Mouse (Mus musculus) midbrain, embryonic 14.5 days (tissue): Measurements from ENCODE around the gene Sebox. TPM values are rescaled to one million over a fixed set of nuclear protein-coding genes. Genes with fewer than 3 reads are reported as not detected.
A peak's percentile ranks its signal among the peaks of the same experiment; 100 is the strongest.
"Not testable (repeated sequence)": the region's sequence is repeated elsewhere in the genome, so short reads cannot be mapped to it uniquely, and the experiment has no call there.

Experiments
- ATAC-seq: fragments of 200-750 bp; cut with Nextera tagmentation; 2 replicates; pipeline ENCODE4 v1.8.0; 2017; ENCODE audit warnings: moderate number of reproducible peaks, moderate library complexity; ENCODE audit not compliant: low FRiP score, low TSS enrichment
- DNase-seq: peaks from one replicate; pipeline ENCODE4 v3.0.0-alpha.2; 2015
- H3K27ac ChIP-seq: fragments of 300-500 bp; sonication (generic); replicated peaks from 2 replicates; pipeline ENCODE4 v1.5.1; 2014; ENCODE audit warnings: mild to moderate bottlenecking, low read depth, low read length, moderate library complexity
- H3K27me3 ChIP-seq: fragments of 300-500 bp; sonication (generic); 2 replicates; pipeline ENCODE4 v1.6.1; 2014; ENCODE audit warnings: low read length, control low read depth, mixed read lengths; ENCODE audit not compliant: control insufficient read depth, insufficient read depth
- H3K36me3 ChIP-seq: fragments of 300-500 bp; sonication (generic); 2 replicates; pipeline ENCODE4 v1.6.1; 2014; ENCODE audit warnings: low read length, control low read depth; ENCODE audit not compliant: control insufficient read depth, insufficient read depth
- H3K4me1 ChIP-seq: fragments of 300-500 bp; sonication (generic); 2 replicates; pipeline ENCODE4 v1.6.1; 2014; ENCODE audit warnings: mild to moderate bottlenecking, antibody characterized with exemption, low read length, control low read depth; ENCODE audit not compliant: control insufficient read depth, insufficient read depth
- H3K4me2 ChIP-seq: fragments of 300-500 bp; sonication (generic); 2 replicates; pipeline ENCODE4 v1.6.1; 2014; ENCODE audit warnings: mild to moderate bottlenecking, low read length, moderate library complexity
- H3K4me3 ChIP-seq: fragments of 300-500 bp; sonication (generic); replicated peaks from 2 replicates; pipeline ENCODE4 v1.5.1; 2014; ENCODE audit warnings: low read depth, low read length
- H3K9ac ChIP-seq: fragments of 300-500 bp; sonication (generic); replicated peaks from 2 replicates; pipeline ENCODE4 v1.6.1; 2014; ENCODE audit warnings: mild to moderate bottlenecking, low read length, moderate library complexity
- H3K9me3 ChIP-seq: fragments of 300-500 bp; sonication (generic); 2 replicates; pipeline ENCODE4 v1.6.1; 2016; ENCODE audit warnings: low read length, control low read depth, mixed read lengths; ENCODE audit not compliant: control insufficient read depth
- WGBS: fragments of 180-500 bp; shearing (Covaris S2); extraction: QIAGEN DNeasy Blood & Tissue Kit; methylation state at CpG from one replicate; pipeline ENCODE4 v1.1.7; 2014; 5-methylcytosine and 5-hydroxymethylcytosine counted together
- polyA plus RNA-seq: library from polyadenylated mRNA; unstranded; fragments of >200 nt; fragmentation: Nextera tagmentation; extraction: Ambion mirVana; gene quantifications from 2 replicates; pipeline ENCODE4 v1.2.1, GENCODE M21; 2014

Sebox gene
- polyA plus RNA-seq, 1 experiment from 2014 or later = not detected

DNA sequence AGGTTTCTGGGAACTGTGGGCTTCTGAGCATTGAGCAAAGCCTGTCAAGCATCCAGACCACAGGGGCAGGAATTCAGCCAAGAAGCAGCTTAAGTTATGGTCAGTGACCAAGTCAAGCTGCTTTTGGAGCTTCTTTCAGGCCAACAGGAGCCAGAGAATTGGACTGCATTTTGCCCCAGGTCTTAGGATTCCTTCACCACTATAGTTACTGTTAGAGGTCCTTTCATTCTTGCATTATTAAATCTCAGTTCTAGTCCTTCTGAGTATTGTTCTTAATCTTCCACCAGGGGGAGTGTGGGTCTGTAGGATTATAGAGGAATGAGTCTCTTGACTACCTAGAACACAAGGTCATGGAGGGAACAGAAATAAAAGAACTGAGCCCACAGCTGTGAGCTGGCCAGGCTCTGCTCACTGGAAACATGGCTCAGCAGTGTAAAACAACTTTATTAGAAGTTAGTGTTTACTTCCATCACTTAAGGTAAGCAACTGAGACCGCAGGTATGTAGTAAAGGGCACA lies 19.3 kb downstream of the Sebox start:
- DNase-seq (peak; percentile 37), ATAC-seq (no peak)
- Histone ChIP-seq H3K9ac (no peak overlapping the region), H3K4me2 (no peak overlapping the region), H3K27ac (no peak overlapping the region), H3K9me3 (no peaks in the 10 kb centered on the region), H3K36me3 (peaks cover 100% of the 10 kb centered on the region), H3K4me3 (no peak overlapping the region), H3K27me3 (no peaks in the 10 kb centered on the region), H3K4me1 (no peaks in the 10 kb centered on the region)
- 98% methylated on average over 1 of the region's 1 CpGs for WGBS

DNA sequence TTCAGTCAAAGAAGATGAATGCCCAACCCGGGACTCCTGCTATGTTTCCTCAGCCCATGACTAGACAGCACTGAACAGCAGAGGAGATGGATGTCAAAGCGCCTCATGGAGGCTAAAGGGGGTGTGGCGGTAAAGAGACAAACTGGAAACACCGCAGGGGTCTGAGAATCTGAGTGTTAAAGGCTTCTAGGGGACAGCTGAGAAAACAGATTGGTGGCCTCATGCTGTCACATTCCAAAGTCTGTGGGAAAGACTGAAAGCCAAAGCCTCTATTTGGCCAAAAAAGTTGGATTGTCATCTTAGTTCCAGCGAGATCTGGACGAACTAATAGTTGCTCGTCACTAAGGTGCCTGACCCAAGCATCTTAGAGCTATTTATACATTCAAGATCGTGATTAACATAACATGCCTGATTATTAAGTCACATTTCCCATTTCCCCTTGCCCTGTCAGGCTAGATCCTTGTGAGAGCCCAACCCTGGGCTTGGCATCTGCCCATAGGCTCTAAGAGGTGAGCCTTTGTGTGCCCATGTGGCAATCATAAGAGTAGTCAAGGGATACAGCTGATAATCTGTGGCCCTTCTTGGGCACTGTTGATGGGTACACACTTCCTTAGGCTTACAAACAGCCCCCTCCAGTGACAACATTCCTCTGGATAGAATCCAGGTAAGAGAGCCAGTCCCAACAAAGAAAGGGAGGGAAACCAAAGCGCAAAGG lies 20.2 kb downstream of the Sebox start:
- no peak overlapping the region for H3K9ac ChIP-seq
- DNase-seq (peak; percentile 29), ATAC-seq (no peak)
- no peaks in the 10 kb centered on the region for H3K9me3 ChIP-seq
- no peak overlapping the region for H3K27ac ChIP-seq
- H3K4me2 ChIP-seq = no peak overlapping the region
- peaks cover 99% of the 10 kb centered on the region for H3K36me3 ChIP-seq
- H3K4me1 ChIP-seq = no peaks in the 10 kb centered on the region
- H3K27me3 ChIP-seq = no peaks in the 10 kb centered on the region
- H3K4me3 ChIP-seq = no peak overlapping the region
- WGBS = 80% methylated on average over 9 of the region's 9 CpGs

DNA sequence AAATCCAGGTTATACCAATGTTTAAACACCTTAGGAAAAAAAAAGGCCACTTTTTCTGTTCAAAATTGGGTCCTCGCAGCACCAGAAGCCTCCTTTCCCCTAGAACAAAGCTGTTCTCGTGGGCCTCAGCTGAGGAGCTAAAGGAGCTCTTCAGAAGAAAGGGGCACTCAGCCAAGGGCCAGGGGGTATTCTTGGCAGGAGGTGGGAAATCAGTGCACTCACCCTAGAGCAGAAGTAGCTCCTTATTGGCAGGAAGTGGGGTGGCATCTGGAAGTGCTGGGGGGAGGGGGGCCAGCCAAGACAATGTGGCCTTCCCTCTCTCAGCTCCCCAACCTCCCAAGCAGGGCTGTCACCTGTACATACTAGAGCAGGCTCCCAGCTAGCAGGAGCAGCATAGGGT lies 21.6 kb downstream of the Sebox start:
- no peaks in the 10 kb centered on the region for H3K4me1 ChIP-seq
- DNase-seq = no peak
- peaks cover 98% of the 10 kb centered on the region for H3K36me3 ChIP-seq
- no peaks in the 10 kb centered on the region for H3K27me3 ChIP-seq
- no peak for ATAC-seq
- H3K9ac ChIP-seq = no peak overlapping the region
- H3K9me3 ChIP-seq = no peaks in the 10 kb centered on the region
- no peak overlapping the region for H3K4me2 ChIP-seq
- 82% methylated on average over 2 of the region's 2 CpGs for WGBS
- no peak overlapping the region for H3K4me3 ChIP-seq
- no peak overlapping the region for H3K27ac ChIP-seq

DNA sequence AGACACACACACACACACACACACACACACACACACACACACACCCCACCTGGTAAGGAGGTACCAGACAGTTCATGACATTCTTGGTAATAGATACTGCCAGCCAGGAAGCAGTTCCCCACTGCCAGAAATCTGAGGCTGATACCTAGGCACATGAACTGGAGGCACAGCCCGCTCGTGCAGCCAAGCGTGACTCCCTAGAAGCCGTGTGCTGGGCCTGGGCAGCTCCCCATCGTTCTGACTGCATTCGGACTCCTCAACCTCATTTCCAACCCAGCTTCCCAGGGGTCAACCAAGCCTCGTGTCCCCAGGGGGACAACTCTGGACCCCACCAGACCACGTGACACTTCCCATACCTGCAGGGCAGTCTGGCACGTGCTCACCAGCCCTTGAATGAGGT lies 25.5 kb downstream of the Sebox start:
- Histone ChIP-seq H3K36me3 (peaks cover 67% of the 10 kb centered on the region), H3K27me3 (no peaks in the 10 kb centered on the region), H3K4me2 (no peak overlapping the region), H3K9me3 (no peaks in the 10 kb centered on the region), H3K27ac (no peak overlapping the region), H3K9ac (no peak overlapping the region), H3K4me1 (no peaks in the 10 kb centered on the region), H3K4me3 (no peak overlapping the region)
- ATAC-seq = no peak
- WGBS = 80% methylated on average over 9 of the region's 9 CpGs
- no peak for DNase-seq

DNA sequence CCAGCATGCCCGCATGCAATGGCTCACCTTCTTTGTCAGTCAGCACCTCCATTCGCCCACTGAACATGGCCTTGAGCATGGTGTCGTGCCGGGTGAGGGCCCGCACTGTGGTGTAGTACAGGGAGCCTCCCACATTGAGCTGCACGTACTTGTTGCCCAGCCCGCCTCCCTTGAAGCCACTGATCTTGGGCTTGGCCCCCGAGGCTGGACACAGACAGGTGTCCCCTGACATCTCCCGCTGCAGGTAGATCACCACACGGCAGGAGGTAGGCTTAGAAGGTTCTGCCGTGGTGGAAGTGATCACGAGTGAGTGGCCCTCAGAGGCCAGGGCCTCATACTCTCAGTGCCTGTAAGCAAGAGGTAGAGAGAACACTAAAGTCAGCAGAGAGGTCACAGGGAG lies 26.8 kb downstream of the Sebox start:
- WGBS = 94% methylated on average over 12 of the region's 12 CpGs
- Histone ChIP-seq H3K4me2 (no peak overlapping the region), H3K9me3 (no peaks in the 10 kb centered on the region), H3K4me1 (peaks cover 8% of the 10 kb centered on the region), H3K4me3 (no peak overlapping the region), H3K27me3 (no peaks in the 10 kb centered on the region), H3K36me3 (peaks cover 54% of the 10 kb centered on the region), H3K9ac (no peak overlapping the region), H3K27ac (no peak overlapping the region)
- no peak for DNase-seq
- ATAC-seq = no peak

DNA sequence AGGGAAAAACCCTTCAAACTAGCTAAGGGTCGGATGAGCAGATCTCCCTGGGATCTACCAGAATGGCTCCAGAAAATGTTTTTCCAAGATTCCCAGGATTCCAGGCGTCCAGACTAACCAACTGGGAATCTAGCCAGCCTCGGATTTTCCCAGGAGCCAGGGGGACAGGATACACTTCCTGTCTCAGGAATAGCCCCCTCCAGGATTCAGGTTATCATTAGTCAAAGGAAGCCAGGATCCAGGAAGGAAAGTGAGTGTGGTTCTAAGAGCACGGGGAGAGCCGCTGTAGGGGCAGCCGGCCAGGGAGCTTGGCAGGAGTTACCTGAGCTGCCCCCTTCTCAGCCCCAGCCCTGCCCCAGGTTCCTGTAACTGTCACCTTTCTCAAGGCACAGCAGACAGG lies 27.8 kb downstream of the Sebox start:
- Histone ChIP-seq H3K27me3 (no peaks in the 10 kb centered on the region), H3K36me3 (peaks cover 43% of the 10 kb centered on the region), H3K9me3 (no peaks in the 10 kb centered on the region), H3K27ac (no peak overlapping the region), H3K4me2 (no peak overlapping the region), H3K9ac (no peak overlapping the region), H3K4me3 (no peak overlapping the region), H3K4me1 (peaks cover 13% of the 10 kb centered on the region)
- no peak for ATAC-seq
- DNase-seq = no peak
- WGBS = 87% methylated on average over 6 of the region's 6 CpGs

DNA sequence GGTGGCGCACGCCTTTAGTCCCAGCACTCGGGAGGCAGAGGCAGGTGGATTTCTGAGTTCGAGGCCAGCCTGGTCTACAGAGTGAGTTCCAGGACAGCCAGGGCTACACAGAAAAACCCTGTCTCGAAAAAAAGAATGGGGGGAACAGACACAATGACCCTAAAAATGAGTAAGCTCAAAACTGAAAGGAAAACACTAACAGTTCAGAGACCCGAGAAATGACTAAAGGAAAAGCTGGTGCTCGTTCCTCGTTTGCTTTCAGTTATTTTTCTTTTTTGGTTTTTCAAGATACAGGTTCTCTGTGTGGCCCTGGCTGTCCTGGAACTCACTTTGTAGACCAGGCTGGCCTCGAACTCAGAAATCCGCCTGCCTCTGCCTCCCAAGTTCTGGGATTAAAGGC lies 28.3 kb downstream of the Sebox start:
- WGBS = 91% methylated on average over 10 of the region's 10 CpGs
- H3K27ac ChIP-seq, H3K9ac ChIP-seq, H3K27me3 ChIP-seq, H3K4me3 ChIP-seq, DNase-seq, H3K9me3 ChIP-seq, ATAC-seq, H3K4me2 ChIP-seq: not testable (repeated sequence)
- peaks cover 39% of the 10 kb centered on the region for H3K36me3 ChIP-seq
- peaks cover 13% of the 10 kb centered on the region for H3K4me1 ChIP-seq

DNA sequence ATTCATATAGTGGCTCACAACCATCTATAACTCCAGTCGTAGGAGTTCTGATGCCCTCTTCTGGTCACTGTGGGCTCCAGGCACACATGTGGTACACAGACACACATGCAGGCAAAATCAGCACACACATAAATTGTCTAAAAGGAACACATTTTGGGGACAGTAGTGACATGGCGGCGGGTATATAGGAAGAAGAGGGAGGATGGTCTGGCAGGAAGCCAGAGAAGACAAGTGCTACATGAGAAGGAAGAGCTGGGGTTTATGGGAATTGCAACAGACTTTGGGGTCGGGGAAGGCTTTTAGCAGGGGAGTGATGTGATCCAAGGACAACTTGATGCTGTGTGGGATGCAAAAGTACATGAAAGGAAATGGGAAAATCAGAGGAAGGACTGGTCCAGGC lies 31.3 kb downstream of the Sebox start:
- DNase-seq (no peak), ATAC-seq (no peak)
- peaks cover 24% of the 10 kb centered on the region for H3K36me3 ChIP-seq
- no peak overlapping the region for H3K9ac ChIP-seq
- 95% methylated on average over 4 of the region's 4 CpGs for WGBS
- no peaks in the 10 kb centered on the region for H3K27me3 ChIP-seq
- H3K4me3 ChIP-seq = 0 out of 2 replicates have a peak overlapping the region, but pooled peaks have one; percentile 78
- no peak overlapping the region for H3K27ac ChIP-seq
- peak overlapping the region; percentile 67 for H3K4me2 ChIP-seq
- no peaks in the 10 kb centered on the region for H3K9me3 ChIP-seq
- H3K4me1 ChIP-seq = peaks cover 22% of the 10 kb centered on the region
